Mouse (Mus musculus): ENCODE results near the gene Pdgfra. TPM values are rescaled to one million over a fixed set of nuclear protein-coding genes. Genes with fewer than 3 reads are reported as not detected.

The Pdgfra gene
- polyA plus RNA-seq (2015; fragmentation: Nextera tagmentation; extraction: Ambion mirVana): 21.9 and 22.0 TPM in 2 replicates

DNA sequence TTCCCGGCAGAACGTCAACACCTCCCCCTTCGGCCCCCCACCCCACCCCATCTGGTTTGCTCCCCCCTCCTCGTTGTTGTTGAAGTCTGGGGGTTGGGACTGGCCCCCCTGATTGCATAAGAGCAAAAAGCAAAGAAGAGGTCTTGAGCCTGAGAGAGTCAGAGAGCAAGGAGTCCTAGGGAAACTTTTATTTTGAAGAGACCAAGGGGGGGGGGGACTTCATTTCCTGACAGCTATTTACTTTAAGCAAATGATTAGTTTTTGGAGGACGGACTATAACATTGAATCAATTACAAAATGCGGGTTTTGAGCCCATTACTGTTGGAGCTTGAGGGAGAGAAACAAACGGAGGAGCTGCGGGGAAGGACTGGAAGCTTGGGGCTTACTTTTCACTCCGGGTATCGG lies at the start of gene Pdgfra:
Gene Pdgfra, plus strand, starts transcription at position 272 of the 405 bp plus-strand sequence.

Small RNAs within 50 kb of the gene (microRNA-seq; reads per million reads assigned to microRNA genes)
- gene Mir7025: 0.87 reads per million

Other genes starting within 250 kb of the Pdgfra start
- 37.9 and 44.0 TPM in 2 replicates for gene Chic2, start 107.5 kb upstream of the Pdgfra start, polyA plus RNA-seq (2015; fragmentation: Nextera tagmentation; extraction: Ambion mirVana)
- gene Gsx2, start 76.7 kb upstream of the Pdgfra start, polyA plus RNA-seq (2015; fragmentation: Nextera tagmentation; extraction: Ambion mirVana): not detected in 2 replicates

All from neural tube, postnatal 0 days (tissue).